Mouse (Mus musculus) lung, adult 2 months (tissue): ENCODE data around the gene Fahd2a.

Experiments used
- CTCF ChIP-seq: fragments of 200-500 bp; IDR thresholded peaks from 2 replicates; pipeline ENCODE4 v1.5.1; 2011; ENCODE audit warnings: mild to moderate bottlenecking, low read length, control low read depth; ENCODE audit not compliant: insufficient read depth
- POLR2A ChIP-seq: fragments of 200-500 bp; IDR thresholded peaks from 2 replicates; pipeline ENCODE4 v1.6.1; 2011; ENCODE audit warnings: low read depth, mild to moderate bottlenecking, control low read depth, low read length, borderline replicate concordance; ENCODE audit errors: extremely low read depth

DNA sequence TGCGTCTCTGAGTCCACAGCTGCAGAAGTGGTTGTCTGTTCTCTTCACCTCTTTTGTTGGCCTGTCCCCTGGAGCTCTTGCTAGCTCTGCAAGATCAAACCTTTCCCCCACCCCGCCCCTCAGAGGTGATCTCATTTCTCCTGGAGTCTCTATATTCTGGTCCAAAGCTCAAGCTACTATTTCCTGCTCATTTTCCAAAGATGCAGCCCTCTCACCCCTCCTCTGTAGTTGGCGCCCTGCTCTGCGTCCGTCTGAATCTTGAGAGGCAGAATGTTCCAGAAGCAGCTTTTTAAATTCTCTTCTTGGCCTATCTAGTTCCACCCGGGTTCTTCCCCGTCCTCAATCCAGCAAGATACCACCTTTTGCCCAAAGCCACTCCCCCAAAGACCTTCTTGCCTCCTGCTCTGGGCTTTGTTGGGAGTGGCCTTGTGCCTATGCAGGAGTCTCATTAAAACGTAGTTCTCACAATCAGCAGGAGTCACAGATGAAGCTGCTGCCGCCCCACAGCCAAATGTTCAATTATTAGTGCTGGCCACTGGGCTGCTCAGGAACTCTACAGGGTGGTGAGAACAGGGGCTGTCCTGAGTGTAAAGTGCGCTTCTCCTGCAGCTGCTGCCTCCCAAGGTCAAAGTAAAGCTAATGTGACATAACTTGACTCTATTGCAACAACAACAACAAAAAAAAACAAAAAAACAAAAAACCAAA is 25.9 kb downstream of the Fahd2a start:
- TF ChIP-seq CTCF (no peak), POLR2A (no peak)
